Mouse (Mus musculus) induced T-regulatory cell, adult 2 months (primary cell): ENCODE data around the gene Phkg2.

ENCODE experiments used
- DNase-seq: peaks from one replicate; pipeline ENCODE4 v3.0.0-alpha.2; 2012; ENCODE audit warnings: low read depth

Gene Phkg2

GRCm38 (mm10) chr7:127572895-127573471 is at the start of gene Phkg2:
Phkg2 (plus strand) TSS chr7:127573340.
- peak; percentile 96 for DNase-seq

GRCm38 (mm10) chr7:127541671-127542070 is 31.5 kb upstream of the Phkg2 start:
- DNase-seq, result no peak

GRCm38 (mm10) chr7:127549116-127549835 is 23.9 kb upstream of the Phkg2 start:
- no peak for DNase-seq

- no peak for DNase-seq
These were observed 21.6 kb upstream of the Phkg2 start for GRCm38 (mm10) chr7:127551558-127551957.

- no peak for DNase-seq
These were observed 12.6 kb upstream of the Phkg2 start for GRCm38 (mm10) chr7:127560580-127560979.

- no peak for DNase-seq
These were observed 11.7 kb upstream of the Phkg2 start, which contains the start of gene Tmem265 for GRCm38 (mm10) chr7:127561340-127561858. Tmem265 (plus strand) TSS chr7:127561390.

GRCm38 (mm10) chr7:127564381-127565150 is 8.6 kb upstream of the Phkg2 start:
- no peak for DNase-seq

GRCm38 (mm10) chr7:127573503-127574008 is 416 bp downstream of the Phkg2 start:
- no peak for DNase-seq

GRCm38 (mm10) chr7:127574115-127574514 is 975 bp downstream of the Phkg2 start:
- peak; percentile 54 for DNase-seq

- DNase-seq, result no peak
These were observed 10.1 kb downstream of the Phkg2 start for GRCm38 (mm10) chr7:127583260-127583659.

GRCm38 (mm10) chr7:127585031-127585430 is 11.9 kb downstream of the Phkg2 start:
- no peak for DNase-seq

- no peak for DNase-seq
These were observed 13.0 kb downstream of the Phkg2 start for GRCm38 (mm10) chr7:127586149-127586548.

- no peak for DNase-seq
These were observed 14.1 kb downstream of the Phkg2 start for GRCm38 (mm10) chr7:127587196-127587595.

- peak; percentile 98 for DNase-seq
These were observed 15.1 kb downstream of the Phkg2 start, which contains the start of the genes Ccdc189 and Rnf40 for GRCm38 (mm10) chr7:127588011-127588871. Ccdc189 (minus strand) TSS chr7:127588595. Rnf40 (plus strand) TSS chr7:127588767.

GRCm38 (mm10) chr7:127588901-127589300 is 15.8 kb downstream of the Phkg2 start:
- DNase-seq, result no peak

GRCm38 (mm10) chr7:127589637-127590036 is 16.5 kb downstream of the Phkg2 start:
- no peak for DNase-seq

- no peak for DNase-seq
These were observed 18.0 kb downstream of the Phkg2 start for GRCm38 (mm10) chr7:127591108-127591507.

GRCm38 (mm10) chr7:127592575-127592974 is 19.4 kb downstream of the Phkg2 start:
- no peak for DNase-seq

GRCm38 (mm10) chr7:127596747-127597146 is 23.6 kb downstream of the Phkg2 start:
- no peak for DNase-seq

GRCm38 (mm10) chr7:127600612-127601011 is 27.5 kb downstream of the Phkg2 start:
- DNase-seq, result no peak

GRCm38 (mm10) chr7:127601735-127602134 is 28.6 kb downstream of the Phkg2 start:
- no peak for DNase-seq
